Mouse (Mus musculus) right cerebral cortex, postnatal 10 days (tissue): ENCODE data around the gene Mcat.
A peak's percentile ranks its signal among the peaks of the same experiment; 100 is the strongest.

ENCODE experiments used
- DNase-seq, 2 experiments: peaks; one replicate each; pipeline ENCODE4 v3.0.0; 2021; ENCODE audit warnings: low spot score in 2 of 2

Gene Mcat

DNA sequence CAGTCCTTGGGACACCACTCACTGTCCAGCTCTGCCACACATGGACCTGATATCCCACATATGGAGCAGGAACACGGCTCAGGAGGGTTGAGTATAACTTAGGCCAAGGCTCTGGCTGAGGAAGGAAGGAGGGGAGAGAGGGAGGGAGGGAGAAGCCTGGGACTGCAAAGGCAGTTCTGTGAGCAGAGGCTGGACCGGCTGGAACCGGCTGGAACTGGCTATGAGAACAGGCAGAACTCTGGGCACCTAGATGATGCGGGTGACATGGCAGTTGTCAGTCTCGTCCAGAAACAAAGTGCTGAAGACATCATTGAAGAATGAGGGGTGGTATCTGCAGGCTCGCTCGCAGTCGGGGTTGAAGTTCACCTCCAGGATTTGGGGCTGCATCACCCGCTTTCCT lies 13.1 kb upstream of the Mcat start:
- no peak for DNase-seq

DNA sequence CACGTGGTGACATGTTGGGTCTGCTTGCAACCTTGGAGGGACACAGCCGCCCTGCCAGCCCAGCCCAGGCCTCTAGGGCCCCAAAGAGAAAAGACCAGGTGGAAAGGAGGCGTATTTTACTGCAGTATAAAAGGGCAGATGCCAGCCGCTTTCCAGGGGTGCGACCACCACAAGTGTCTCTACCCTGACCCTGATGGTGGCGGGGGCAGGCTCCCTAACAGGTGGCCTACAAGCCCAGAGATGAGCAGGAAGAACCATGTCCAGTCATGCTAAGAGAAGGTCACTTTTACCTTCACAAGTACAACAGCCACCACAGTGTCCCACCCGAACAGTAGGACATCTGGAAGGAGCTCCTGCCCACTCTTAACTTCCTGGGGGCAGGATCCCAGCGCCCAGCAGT lies 12.0 kb upstream of the Mcat start:
- DNase-seq: no peak

GRCm38 (mm10) chr15:83574731-83575351 lies 11.3 kb upstream of the Mcat start:
- DNase-seq: no peak

DNA sequence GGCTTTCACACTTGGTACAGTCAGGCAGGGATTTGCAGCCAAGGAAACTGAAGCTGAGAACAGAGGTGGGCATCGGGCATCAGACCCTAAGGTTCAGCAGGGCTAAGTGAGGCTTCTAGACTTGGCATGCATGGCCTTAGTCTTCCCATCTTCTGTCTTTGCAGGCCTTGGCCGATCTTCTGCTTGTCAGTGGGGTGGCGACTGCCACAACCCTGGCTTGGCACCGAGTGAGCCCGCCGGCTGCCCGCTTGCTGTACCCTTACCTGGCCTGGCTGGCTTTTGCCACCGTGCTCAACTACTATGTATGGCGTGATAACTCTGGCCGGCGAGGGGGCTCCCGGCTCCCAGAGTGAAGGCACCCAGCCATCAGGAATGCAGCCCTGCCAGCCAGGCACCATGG lies 10.0 kb upstream of the Mcat start:
- DNase-seq: no peak

GRCm38 (mm10) chr15:83572132-83572531 lies 8.5 kb upstream of the Mcat start:
- DNase-seq: no peak

- DNase-seq: no peak
These were observed 8.0 kb upstream of the Mcat start for GRCm38 (mm10) chr15:83571636-83572035.

DNA sequence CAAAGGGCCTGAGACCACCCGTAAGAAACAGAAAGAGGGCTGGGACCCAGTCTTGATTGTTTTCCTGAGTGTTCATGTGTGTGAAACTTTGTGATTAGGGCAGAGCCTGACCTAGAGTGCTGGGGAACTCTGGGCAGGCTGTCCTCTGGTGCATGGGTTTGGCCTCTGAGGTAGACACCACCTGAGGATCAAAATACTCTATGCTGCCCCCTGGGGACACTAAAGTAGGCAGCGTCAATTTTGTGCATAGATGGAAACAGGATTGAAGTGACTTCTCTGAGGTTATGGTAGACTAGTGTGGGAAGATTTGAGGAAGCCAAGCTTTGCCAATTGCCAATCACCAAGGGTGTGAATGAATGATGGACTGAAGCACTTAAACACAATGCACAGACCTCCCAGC lies 7.1 kb upstream of the Mcat start:
- DNase-seq: no peak

DNA sequence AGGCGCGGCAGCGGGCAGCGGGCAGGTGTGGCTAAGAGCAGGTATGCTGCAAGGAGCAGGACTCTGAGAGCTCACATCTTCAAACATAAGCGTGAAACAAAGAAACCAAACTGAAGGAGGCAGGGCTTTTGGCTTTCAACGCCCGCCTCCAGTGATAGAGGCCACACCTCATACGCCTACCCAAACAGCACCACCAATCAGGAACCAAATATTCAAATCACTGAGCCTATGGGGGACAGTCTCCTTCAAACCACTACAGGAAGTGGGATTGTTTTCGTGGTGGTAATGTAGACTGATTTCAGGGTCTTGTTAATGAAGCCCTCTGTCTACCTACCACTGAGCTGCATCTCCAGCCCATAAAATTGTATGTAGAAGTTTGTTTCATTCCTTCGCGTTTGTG lies 6.1 kb upstream of the Mcat start:
- no peak for DNase-seq

GRCm38 (mm10) chr15:83568544-83568943 lies 5.0 kb upstream of the Mcat start:
- DNase-seq: no peak

DNA sequence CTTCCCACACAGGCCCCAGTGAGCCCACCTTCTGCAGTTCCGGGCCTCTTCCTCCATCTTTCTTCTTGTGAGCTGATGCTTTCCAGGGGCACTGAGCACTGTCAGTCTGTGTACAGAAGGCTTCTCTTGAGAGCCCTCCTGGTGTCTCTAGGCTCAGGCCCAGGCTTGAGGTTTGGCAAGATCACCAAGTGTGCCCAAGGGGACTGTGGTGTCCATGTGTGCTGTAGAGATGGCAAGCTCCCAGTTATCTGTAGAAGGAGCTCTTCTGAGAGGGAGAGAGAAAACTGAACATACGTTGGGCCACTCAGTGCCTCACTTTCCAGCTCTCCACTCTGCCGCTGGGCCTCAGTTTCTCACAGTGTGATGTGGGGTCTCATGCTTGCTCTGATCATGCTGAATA lies 4.1 kb upstream of the Mcat start:
- DNase-seq: no peak

- DNase-seq: no peak
These were observed 2.4 kb upstream of the Mcat start for GRCm38 (mm10) chr15:83566006-83566405.

- no peak for DNase-seq
These were observed 1.8 kb upstream of the Mcat start for GRCm38 (mm10) chr15:83565434-83565833.

- DNase-seq: no peak
These were observed 467 bp upstream of the Mcat start for GRCm38 (mm10) chr15:83563857-83564651.

DNA sequence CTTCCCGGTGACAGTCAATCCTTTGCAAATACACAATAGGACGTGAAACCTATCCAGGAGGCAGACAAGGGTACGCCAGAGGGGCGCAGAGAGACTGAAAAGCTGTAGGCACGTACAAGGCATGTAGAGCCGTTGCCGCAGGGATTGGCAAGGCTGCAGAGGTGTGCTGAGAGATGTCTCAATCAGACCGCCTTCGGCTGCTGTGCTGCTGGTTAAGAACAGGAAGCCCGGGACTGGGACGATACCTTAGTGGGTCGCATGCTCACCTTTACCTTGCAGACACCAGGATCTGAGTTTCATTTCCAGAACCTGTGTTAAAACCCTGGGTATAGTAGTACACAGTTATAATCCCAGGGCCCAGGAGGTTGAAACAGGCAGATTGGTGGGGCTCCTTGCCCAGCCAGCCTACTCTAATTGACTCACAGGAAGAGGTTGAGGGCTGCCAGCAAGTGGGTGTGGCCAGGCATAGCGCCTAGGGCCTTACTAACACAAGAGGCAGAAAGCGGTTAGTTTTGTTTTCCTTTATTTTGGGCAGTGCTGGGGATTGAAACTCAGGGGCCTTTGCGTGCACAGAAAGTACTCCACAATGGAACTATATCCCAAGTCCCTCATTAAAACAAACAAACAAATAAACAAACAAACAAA lies 839 bp downstream of the Mcat start:
- DNase-seq: peak; percentile 68 to 73

GRCm38 (mm10) chr15:83560941-83561477 lies 2.6 kb downstream of the Mcat start:
- DNase-seq: no peak

DNA sequence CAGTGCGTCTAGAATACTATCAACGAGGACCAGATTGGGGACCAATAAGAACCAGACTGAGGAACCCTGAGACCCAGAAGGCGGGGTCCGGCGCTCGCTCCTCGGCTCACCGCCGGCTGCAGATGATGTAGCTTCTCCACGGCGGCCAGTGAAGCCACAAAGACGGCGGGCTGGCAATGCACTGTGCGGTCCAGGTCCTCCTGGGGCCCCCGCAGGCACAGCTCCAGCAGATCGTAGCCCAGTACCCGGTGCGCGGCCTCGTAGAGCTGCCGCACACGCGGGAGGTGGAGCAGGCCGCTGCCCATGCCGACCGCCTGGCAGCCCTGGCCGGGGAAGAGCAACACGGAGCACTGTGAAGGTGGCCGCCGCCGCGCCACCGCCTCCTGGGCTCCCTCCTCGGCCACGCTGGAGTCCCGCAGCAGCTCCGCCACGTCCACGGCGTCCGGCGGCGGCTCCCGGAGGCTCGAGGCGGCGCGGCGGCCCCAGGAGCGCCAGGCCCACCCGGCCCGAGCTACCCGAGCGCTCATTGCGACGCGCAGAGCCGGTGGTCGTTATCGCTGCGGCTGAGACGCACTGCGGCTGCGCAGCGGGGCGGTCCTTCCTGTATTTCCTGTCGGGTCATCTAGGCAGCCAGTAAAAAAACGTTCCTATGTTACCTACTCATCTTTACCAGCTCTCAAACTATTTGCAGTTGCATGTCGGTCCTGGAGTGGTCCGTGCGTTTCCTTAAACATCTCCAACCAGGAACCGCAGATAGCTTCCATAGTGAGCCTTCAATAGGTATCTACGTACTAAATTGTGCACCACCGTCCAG lies 8.2 kb downstream of the Mcat start:
- peak; percentile 93 to 94 for DNase-seq

- no peak for DNase-seq
These were observed 9.8 kb downstream of the Mcat start for GRCm38 (mm10) chr15:83553831-83554230.

- no peak for DNase-seq
These were observed 13.4 kb downstream of the Mcat start for GRCm38 (mm10) chr15:83550137-83550536.

DNA sequence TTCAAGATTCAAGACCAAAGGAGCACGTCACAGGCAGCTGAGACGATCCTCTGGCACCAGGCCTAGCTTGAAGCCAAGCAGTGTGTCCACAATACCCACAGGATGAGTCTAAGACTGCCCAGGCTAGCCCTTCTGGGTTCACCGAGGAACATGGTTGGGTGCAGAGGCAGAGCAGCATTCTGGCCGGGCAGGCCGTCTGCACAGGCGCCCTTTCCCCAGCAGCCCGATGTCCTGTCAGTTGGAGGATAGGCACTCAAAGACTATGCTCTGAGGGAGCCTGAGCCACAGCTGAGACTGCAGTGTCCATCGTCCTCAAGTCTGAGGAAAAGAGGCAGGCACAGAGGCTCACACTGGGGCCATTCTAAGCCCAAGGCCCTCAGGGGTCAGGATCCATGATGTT lies 16.4 kb downstream of the Mcat start:
- DNase-seq: no peak

DNA sequence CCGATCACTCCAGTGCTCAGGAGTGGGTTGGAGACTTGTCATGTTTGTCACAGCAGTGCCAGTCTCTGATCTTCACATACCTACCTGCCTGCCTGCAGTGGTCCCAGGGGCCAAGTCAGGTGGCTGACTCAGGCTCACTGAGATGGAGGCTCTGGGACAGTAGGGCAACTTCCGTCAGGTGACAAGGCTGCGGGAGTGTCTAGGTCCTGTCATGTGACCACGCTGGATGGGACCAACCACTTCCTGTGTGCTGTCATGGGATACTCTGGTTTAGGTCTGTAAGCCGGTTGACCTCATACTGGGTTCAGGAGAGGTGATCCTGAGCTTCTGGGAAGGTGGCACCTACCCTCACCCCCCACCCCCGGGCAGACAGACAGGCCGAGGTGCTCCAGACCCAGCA lies 17.6 kb downstream of the Mcat start:
- DNase-seq: no peak

DNA sequence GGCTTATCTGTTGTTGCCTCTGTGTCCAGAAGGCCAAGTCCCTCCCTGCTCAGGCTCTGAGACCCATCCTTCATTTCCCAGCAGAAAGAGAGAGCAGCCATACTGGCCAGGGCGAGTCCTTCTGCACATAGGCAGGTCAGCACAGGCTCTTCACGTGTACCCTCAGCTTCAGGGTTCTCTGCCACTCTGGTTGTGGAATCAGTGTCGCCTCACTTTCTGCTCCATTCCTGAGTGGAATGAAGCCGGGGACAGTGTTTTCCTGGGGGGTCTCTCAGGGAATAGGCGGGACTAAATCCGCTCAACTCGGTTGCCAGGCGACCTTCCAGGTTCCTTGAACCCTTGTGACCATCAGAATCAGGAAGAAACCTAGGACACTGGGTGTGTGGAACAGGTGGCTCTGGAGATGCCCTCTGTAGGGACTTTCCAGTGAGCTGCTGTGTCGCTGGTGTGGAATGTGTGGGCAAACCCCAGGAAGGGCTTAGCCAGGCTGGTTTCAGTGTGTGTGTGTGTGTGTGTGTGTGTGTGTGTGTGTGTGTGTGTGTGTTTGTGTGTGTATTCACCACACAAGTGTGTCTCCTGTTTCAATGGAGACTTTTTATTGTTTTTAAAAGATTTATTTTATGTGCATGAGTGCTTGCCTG lies 21.8 kb downstream of the Mcat start:
- no peak for DNase-seq
